Mouse (Mus musculus): ENCODE measurements around the gene Galntl6. TPM values are rescaled to one million over a fixed set of nuclear protein-coding genes. Genes with fewer than 3 reads are reported as not detected.

Gene Galntl6
- polyA plus RNA-seq, 1 experiment from 2014 or later = 0.06 TPM

DNA sequence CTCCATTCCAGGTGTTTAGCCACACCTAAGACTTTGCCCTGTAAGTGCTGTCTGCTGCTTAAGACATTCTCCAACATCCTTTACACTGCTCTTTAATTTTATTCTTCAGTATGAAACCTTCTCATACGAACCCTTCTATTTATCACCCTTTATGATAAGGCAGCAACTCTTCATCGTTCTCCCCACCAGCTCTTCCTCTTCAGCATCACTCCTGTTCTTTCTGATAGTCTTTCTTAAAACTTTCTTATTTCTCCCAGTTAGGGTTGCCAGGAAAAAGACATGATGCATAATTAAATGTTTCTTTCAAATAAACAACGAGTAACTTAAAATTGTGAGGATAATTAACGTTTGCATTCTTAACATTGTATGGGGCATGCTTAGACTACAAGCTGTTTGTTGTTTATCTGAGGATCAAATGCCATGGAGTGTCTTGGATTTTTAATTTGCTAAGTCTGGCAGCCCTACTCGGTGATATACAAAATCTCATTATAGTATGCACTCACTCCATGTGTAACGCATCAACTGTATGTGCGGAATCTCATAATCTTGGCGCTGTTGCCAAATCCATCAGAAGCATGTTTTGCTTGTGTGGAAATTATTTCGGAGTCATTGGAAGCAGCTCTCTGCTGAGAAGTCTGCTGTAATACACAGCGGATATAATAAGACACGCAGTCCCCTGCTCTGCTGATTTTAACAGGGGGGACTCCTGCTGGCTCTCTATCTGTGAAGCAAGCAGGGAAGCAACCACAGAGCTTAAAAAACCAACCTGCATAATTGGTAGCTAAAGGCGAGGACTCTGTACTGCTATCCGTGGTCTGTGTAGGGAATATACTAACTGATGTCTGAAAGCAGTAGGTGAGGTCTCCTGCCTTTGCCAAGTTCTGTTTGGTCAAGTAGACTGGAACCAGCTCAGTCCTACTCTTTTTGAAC is 1069.7 kb downstream of the Galntl6 start:
- DNase-seq (ENCODE audit: low spot score) (peak; percentile 80), ATAC-seq (peak; percentile 79)
- no peak overlapping the region for H3K4me3 ChIP-seq (ENCODE audit: low read depth, low read length)
- no peak overlapping the region for H3K27ac ChIP-seq (ENCODE audit: low read length)
- TF ChIP-seq EP300 (IDR thresholded peaks at IDR 0.05) (no peak), CTCF (IDR thresholded peaks at IDR 0.05) (no peak)
- H3K4me1 ChIP-seq (ENCODE audit: insufficient read depth, low read depth, low read length) = no peaks in the 10 kb centered on the region
- WGBS = 50% methylated on average over 13 of the region's 13 CpGs
- no peaks in the 10 kb centered on the region for H3K9me3 ChIP-seq (ENCODE audit: low read length)
- H3K36me3 ChIP-seq (ENCODE audit: insufficient read depth, low read length) = no peaks in the 10 kb centered on the region
- no peak overlapping the region for H3K9ac ChIP-seq (replicated peaks; ENCODE audit: low read depth)
- H3K27me3 ChIP-seq (replicated peaks; ENCODE audit: insufficient read depth, low read length) = no peaks in the 10 kb centered on the region
- no peak overlapping the region for H3K4me2 ChIP-seq (replicated peaks; ENCODE audit: low read depth, low read length)

DNA sequence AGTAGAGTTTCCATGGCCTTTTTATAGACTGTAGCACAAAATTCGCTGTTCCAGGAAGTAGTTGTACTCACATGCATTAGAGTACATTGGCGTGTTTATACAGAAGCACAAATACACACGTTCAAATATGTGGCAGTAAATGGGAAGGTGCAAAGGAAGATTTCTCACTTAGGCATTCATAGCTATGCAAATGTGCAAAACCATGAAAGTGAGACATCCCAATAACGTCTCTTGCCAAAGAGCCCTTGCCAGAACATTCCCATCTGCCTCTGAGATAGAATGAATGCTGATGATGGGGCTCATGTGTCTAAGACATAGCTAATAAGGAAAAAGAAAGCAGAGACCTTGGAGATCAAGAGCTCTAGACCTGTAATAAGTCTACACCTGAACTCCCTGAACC is 1071.0 kb downstream of the Galntl6 start:
- Histone ChIP-seq H3K27ac (ENCODE audit: low read length) (no peak overlapping the region), H3K36me3 (ENCODE audit: insufficient read depth, low read length) (no peaks in the 10 kb centered on the region), H3K27me3 (replicated peaks; ENCODE audit: insufficient read depth, low read length) (no peaks in the 10 kb centered on the region), H3K4me1 (ENCODE audit: insufficient read depth, low read depth, low read length) (no peaks in the 10 kb centered on the region), H3K9me3 (ENCODE audit: low read length) (no peaks in the 10 kb centered on the region), H3K4me3 (ENCODE audit: low read depth, low read length) (no peak overlapping the region), H3K9ac (replicated peaks; ENCODE audit: low read depth) (no peak overlapping the region), H3K4me2 (replicated peaks; ENCODE audit: low read depth, low read length) (no peak overlapping the region)
- DNase-seq (ENCODE audit: low spot score) = peak; percentile 34
- WGBS = 42% methylated on average over 4 of the region's 4 CpGs
- no peak for ATAC-seq
- TF ChIP-seq EP300 (IDR thresholded peaks at IDR 0.05) = no peak
- TF ChIP-seq CTCF (IDR thresholded peaks at IDR 0.05) = no peak

DNA sequence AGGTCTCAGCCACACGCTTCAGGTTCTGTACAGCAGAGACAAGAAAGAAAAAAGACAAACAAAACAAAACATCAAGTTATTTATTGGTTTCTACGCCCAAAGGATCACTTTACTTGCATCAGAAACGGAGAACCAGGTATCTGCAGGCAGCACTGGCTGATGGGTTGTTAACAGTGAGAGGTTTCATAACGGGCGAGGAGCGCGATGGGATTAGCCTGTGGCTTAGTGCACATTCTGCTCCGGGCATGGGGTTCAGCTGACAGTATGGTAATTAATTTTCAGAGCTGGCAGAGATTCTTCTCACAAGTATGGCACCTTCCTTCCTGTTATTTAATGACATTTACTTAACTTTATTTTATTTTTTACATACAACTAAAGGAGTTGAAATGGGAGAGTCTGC is 1075.1 kb downstream of the Galntl6 start:
- H3K4me1 ChIP-seq (ENCODE audit: insufficient read depth, low read depth, low read length) = no peaks in the 10 kb centered on the region
- H3K27ac ChIP-seq (ENCODE audit: low read length) = no peak overlapping the region
- no peak overlapping the region for H3K4me2 ChIP-seq (replicated peaks; ENCODE audit: low read depth, low read length)
- no peak for TF ChIP-seq CTCF (IDR thresholded peaks at IDR 0.05)
- no peak for TF ChIP-seq EP300 (IDR thresholded peaks at IDR 0.05)
- no peak overlapping the region for H3K4me3 ChIP-seq (ENCODE audit: low read depth, low read length)
- 53% methylated on average over 8 of the region's 8 CpGs for WGBS
- no peak for DNase-seq (ENCODE audit: low spot score)
- H3K36me3 ChIP-seq (ENCODE audit: insufficient read depth, low read length) = no peaks in the 10 kb centered on the region
- no peak overlapping the region for H3K9ac ChIP-seq (replicated peaks; ENCODE audit: low read depth)
- no peaks in the 10 kb centered on the region for H3K27me3 ChIP-seq (replicated peaks; ENCODE audit: insufficient read depth, low read length)
- no peaks in the 10 kb centered on the region for H3K9me3 ChIP-seq (ENCODE audit: low read length)
- no peak for ATAC-seq

DNA sequence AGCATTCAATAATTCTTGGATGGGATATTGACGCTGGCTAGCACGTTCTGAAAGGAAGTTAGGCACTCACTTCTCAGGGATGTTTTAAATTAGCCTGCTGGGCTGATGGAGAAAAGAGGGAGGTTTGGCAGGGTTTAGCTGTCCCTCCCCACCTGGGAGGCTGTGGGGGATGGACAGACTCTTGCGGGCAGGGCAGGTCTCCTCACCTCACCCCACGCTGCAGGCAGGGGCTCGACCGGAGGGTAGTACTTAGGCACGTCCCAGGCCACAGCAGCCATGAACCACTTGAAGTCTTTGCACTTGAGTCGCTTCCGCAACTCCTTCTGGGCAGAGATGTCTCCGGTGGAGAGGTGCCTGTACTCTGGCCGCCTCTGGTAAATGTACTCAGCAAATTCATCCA is 1075.5 kb downstream of the Galntl6 start:
- no peak overlapping the region for H3K9ac ChIP-seq (replicated peaks; ENCODE audit: low read depth)
- H3K4me1 ChIP-seq (ENCODE audit: insufficient read depth, low read depth, low read length) = no peaks in the 10 kb centered on the region
- H3K4me3 ChIP-seq (ENCODE audit: low read depth, low read length) = no peak overlapping the region

DNA sequence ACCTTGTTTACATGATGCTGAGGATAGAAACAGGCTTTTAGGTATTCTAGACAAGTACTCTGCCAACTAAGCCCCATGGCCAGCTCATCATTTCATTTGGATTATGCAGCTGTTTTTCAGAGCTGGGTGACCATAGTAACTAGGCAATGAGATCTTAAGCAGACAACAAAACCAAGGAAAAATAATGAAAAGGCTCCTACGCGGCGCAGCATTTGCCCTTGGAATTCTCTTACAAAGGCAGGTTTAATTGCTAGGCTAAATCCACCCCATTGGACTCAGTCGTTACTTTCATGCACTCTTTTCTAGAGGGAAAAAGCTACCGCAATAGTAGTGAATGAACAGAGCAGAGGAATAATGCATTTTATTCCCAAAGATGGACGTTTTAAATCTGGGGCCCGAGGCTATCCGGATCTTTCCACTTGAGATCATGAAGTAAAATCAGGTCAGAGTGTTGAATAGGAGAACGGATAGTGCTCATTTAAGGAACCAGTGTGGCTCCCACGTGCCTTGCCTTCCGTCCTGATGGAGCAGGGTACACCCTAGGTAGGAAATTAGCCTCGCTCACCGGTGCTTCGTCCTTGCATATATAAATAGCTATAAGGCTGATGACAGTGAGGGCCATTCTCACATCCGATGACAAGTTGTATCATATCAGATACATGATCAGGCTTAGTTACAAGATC is 1076.1 kb downstream of the Galntl6 start:
- no peaks in the 10 kb centered on the region for H3K4me1 ChIP-seq (ENCODE audit: insufficient read depth, low read depth, low read length)
- no peak overlapping the region for H3K27ac ChIP-seq (ENCODE audit: low read length)
- no peak overlapping the region for H3K4me2 ChIP-seq (replicated peaks; ENCODE audit: low read depth, low read length)
- H3K9ac ChIP-seq (replicated peaks; ENCODE audit: low read depth) = no peak overlapping the region
- ATAC-seq (no peak), DNase-seq (ENCODE audit: low spot score) (no peak)
- 87% methylated on average over 15 of the region's 15 CpGs for WGBS
- H3K9me3 ChIP-seq (ENCODE audit: low read length) = no peaks in the 10 kb centered on the region
- no peak for TF ChIP-seq CTCF (IDR thresholded peaks at IDR 0.05)
- TF ChIP-seq EP300 (IDR thresholded peaks at IDR 0.05) = no peak
- no peaks in the 10 kb centered on the region for H3K27me3 ChIP-seq (replicated peaks; ENCODE audit: insufficient read depth, low read length)
- H3K4me3 ChIP-seq (ENCODE audit: low read depth, low read length) = no peak overlapping the region
- no peaks in the 10 kb centered on the region for H3K36me3 ChIP-seq (ENCODE audit: insufficient read depth, low read length)

More for the DNA sequence above, 1075.5 kb downstream of the Galntl6 start:
- no peak for DNase-seq (ENCODE audit: low spot score)
- ATAC-seq = no peak
- Histone ChIP-seq H3K9me3 (ENCODE audit: low read length) (no peaks in the 10 kb centered on the region), H3K4me2 (replicated peaks; ENCODE audit: low read depth, low read length) (no peak overlapping the region), H3K27me3 (replicated peaks; ENCODE audit: insufficient read depth, low read length) (no peaks in the 10 kb centered on the region), H3K36me3 (ENCODE audit: insufficient read depth, low read length) (no peaks in the 10 kb centered on the region), H3K27ac (ENCODE audit: low read length) (no peak overlapping the region)
- no peak for TF ChIP-seq EP300 (IDR thresholded peaks at IDR 0.05)
- TF ChIP-seq CTCF (IDR thresholded peaks at IDR 0.05) = no peak
- 36% methylated on average over 11 of the region's 11 CpGs for WGBS

DNA sequence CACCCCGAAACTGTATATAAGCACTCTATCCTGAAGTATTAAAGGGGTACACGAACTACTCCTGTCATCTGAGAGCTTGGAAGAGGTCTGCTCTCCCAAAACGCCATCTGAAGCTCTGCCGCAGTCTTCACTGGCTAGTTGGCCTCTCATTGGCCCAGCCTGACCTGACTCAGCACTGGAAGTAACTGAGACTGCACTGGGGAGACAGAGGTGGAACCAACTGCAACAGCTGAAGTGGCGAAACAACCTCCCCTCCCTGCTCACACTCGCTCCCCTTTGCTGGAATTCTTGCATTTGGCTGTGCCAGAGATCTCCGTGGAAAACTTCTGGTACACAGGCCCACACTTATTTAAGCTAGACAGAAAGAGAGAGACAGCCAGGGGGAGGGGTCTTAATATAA is 1089.3 kb downstream of the Galntl6 start:
- no peak overlapping the region for H3K27ac ChIP-seq (ENCODE audit: low read length)
- H3K36me3 ChIP-seq (ENCODE audit: insufficient read depth, low read length) = no peaks in the 10 kb centered on the region
- TF ChIP-seq CTCF (IDR thresholded peaks at IDR 0.05) (no peak), EP300 (IDR thresholded peaks at IDR 0.05) (no peak)
- WGBS = 44% methylated on average over 7 of the region's 7 CpGs
- H3K4me3 ChIP-seq (ENCODE audit: low read depth, low read length) = no peak overlapping the region
- no peaks in the 10 kb centered on the region for H3K4me1 ChIP-seq (ENCODE audit: insufficient read depth, low read depth, low read length)
- H3K9ac ChIP-seq (replicated peaks; ENCODE audit: low read depth) = no peak overlapping the region
- ATAC-seq = no peak
- no peaks in the 10 kb centered on the region for H3K27me3 ChIP-seq (replicated peaks; ENCODE audit: insufficient read depth, low read length)
- no peak overlapping the region for H3K4me2 ChIP-seq (replicated peaks; ENCODE audit: low read depth, low read length)
- no peak for DNase-seq (ENCODE audit: low spot score)
- no peaks in the 10 kb centered on the region for H3K9me3 ChIP-seq (ENCODE audit: low read length)

Data from lung, postnatal 0 days (tissue).